ENCODE assay signal across 9 mouse cellular contexts in the genomic region with DNA sequence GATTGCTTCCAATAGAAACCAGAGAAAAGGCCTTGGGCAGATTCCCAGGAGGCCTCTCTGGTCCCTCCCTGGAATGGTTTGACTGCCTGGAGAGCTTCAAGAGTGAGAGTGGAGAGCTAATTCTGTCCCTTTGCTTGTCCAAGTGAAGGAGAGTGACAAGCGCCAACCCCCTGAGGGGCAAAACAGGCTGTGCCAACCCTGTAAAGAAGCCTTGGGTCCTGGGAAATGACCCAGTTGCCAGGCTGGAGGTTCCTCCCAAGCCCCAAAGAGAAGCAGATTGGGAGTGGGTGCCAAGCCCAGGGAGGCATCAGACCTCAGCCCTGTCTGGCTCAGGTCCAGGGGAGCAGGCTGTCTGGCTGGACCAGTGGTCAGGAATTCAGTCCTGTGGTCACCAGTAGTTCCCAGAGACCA. TPM values are rescaled to one million over a fixed set of nuclear protein-coding genes. Genes with fewer than 3 reads are reported as not detected.
DNase-seq lines count a peak whose midpoint lies in the region; ATAC-seq and TF ChIP-seq lines count a peak whose summit lies in the region.
"Had no signal": no experiment of that assay in that cellular context is flagged by ENCODE, and none has a peak within 500 bp of the region (broad histone marks: within the 10 kb centered on the region; RNA-seq: fewer than 3 reads in every experiment).

No protein-coding gene starts in this region.

- TF ChIP-seq CTCF in cerebellum, adult 2 months (IDR thresholded peaks at IDR 0.05; ENCODE audit: borderline replicate concordance, insufficient read depth, low read depth, low read length): no peak
- no peak for TF ChIP-seq CTCF in intestine, postnatal 0 days (IDR thresholded peaks at IDR 0.05; ENCODE audit: low read depth)

- no peak overlapping the region for H3K4me2 ChIP-seq in forebrain, embryonic 15.5 days (replicated peaks)
- no peak overlapping the region for H3K4me2 ChIP-seq in forebrain, embryonic 11.5 days (ENCODE audit: low read depth, low read length, severe bottlenecking)
- no peak overlapping the region for H3K4me2 ChIP-seq in intestine, postnatal 0 days (replicated peaks; ENCODE audit: low read depth)

- no peak overlapping the region for H3K9ac ChIP-seq in forebrain, embryonic 15.5 days (replicated peaks)
- H3K9ac ChIP-seq in forebrain, embryonic 11.5 days (ENCODE audit: low read length): no peak overlapping the region
- no peak overlapping the region for H3K9ac ChIP-seq in intestine, postnatal 0 days (ENCODE audit: low read depth, low read length)

- TF ChIP-seq POLR2A in cerebellum, adult 2 months (IDR thresholded peaks at IDR 0.05; ENCODE audit: borderline replicate concordance, insufficient read depth, low read length): no peak

- 71% methylated on average over 1 of the region's 1 CpGs for WGBS in forebrain, embryonic 15.5 days
- 93% methylated on average over 1 of the region's 1 CpGs for WGBS in forebrain, embryonic 11.5 days
- WGBS in cerebellum, adult 2 months: 12% methylated on average over 1 of the region's 1 CpGs
- 88% methylated on average over 1 of the region's 1 CpGs for WGBS in intestine, postnatal 0 days

- ATAC-seq in forebrain, embryonic 15.5 days (replicated peaks): peak; percentile 83
- no peak for ATAC-seq in forebrain, embryonic 11.5 days (replicated peaks; ENCODE audit: low FRiP score)
- ATAC-seq in intestine, postnatal 0 days: no peak

- H3K36me3 ChIP-seq in forebrain, embryonic 15.5 days: no peaks in the 10 kb centered on the region
- no peaks in the 10 kb centered on the region for H3K36me3 ChIP-seq in forebrain, embryonic 11.5 days (ENCODE audit: control insufficient read depth, insufficient read depth, low read length)
- H3K36me3 ChIP-seq in intestine, postnatal 0 days (ENCODE audit: control insufficient read depth, insufficient read depth): peaks cover 24% of the 10 kb centered on the region

- no peak overlapping the region for H3K4me3 ChIP-seq in forebrain, embryonic 15.5 days
- no peak overlapping the region for H3K4me3 ChIP-seq in forebrain, embryonic 11.5 days (ENCODE audit: low read depth, low read length)
- no peak overlapping the region for H3K4me3 ChIP-seq in cerebellum, adult 2 months (replicated peaks; ENCODE audit: insufficient read depth, low read depth, low read length)
- no peak overlapping the region for H3K4me3 ChIP-seq in intestine, postnatal 0 days (ENCODE audit: low read depth, low read length)
- H3K4me3 ChIP-seq: erythroblast, embryonic 14.5 days had no signal

- intact Hi-C loops in left cerebral cortex, postnatal 14 days (cut with DNase I): no loop called here

- no peaks in the 10 kb centered on the region for H3K27me3 ChIP-seq in forebrain, embryonic 15.5 days
- H3K27me3 ChIP-seq in forebrain, embryonic 11.5 days (ENCODE audit: control insufficient read depth, insufficient read depth, low read length): no peaks in the 10 kb centered on the region
- no peaks in the 10 kb centered on the region for H3K27me3 ChIP-seq in cerebellum, adult 2 months (ENCODE audit: control insufficient read depth, insufficient read depth, low read length)
- no peaks in the 10 kb centered on the region for H3K27me3 ChIP-seq in intestine, postnatal 0 days (replicated peaks; ENCODE audit: control insufficient read depth, insufficient read depth, low read length)

- no peaks in the 10 kb centered on the region for H3K9me3 ChIP-seq in forebrain, embryonic 15.5 days
- H3K9me3 ChIP-seq in forebrain, embryonic 11.5 days (ENCODE audit: control insufficient read depth, low read length): no peaks in the 10 kb centered on the region
- H3K9me3 ChIP-seq in intestine, postnatal 0 days (ENCODE audit: control insufficient read depth): no peaks in the 10 kb centered on the region

- DNase-seq in forebrain, embryonic 11.5 days (ENCODE audit: low spot score): no peak
- peak; percentile 77 to 84 for DNase-seq in cerebellum, adult 2 months
- peak; percentile 75 for DNase-seq in gastrocnemius, postnatal 25 days
- DNase-seq in left cerebral cortex, postnatal 14 days (ENCODE audit: low spot score in 2 of 2): peak; percentile 43 to 67
- peak; percentile 58 for DNase-seq in ovary, postnatal 14 days (ENCODE audit: low spot score)
- DNase-seq in c-Kit-positive CD71-positive TER-119-positive erythroid progenitor cells, embryonic 14.5 days (ENCODE audit: low spot score): no peak

- 0 out of 2 replicates have a peak, but pooled peaks cover 3% of the 10 kb centered on the region for H3K4me1 ChIP-seq in forebrain, embryonic 15.5 days
- H3K4me1 ChIP-seq in forebrain, embryonic 11.5 days (replicated peaks; ENCODE audit: control insufficient read depth, insufficient read depth, low read length): no peaks in the 10 kb centered on the region
- peaks cover 13% of the 10 kb centered on the region for H3K4me1 ChIP-seq in cerebellum, adult 2 months (ENCODE audit: control insufficient read depth, insufficient read depth, low read length)
- peaks cover 10% of the 10 kb centered on the region for H3K4me1 ChIP-seq in intestine, postnatal 0 days (replicated peaks; ENCODE audit: control insufficient read depth, insufficient read depth, low read length)

- no peak overlapping the region for H3K27ac ChIP-seq in forebrain, embryonic 15.5 days (replicated peaks)
- no peak overlapping the region for H3K27ac ChIP-seq in forebrain, embryonic 11.5 days (ENCODE audit: low read depth, low read length)
- no peak overlapping the region for H3K27ac ChIP-seq in cerebellum, adult 2 months (ENCODE audit: insufficient read depth, low read length)
- H3K27ac ChIP-seq in intestine, postnatal 0 days (ENCODE audit: low read depth, low read length): peak overlapping the region; percentile 42

RNA-seq across cellular contexts. Expression of gene Dhrs3, which starts 37.2 kb away (rescaled TPM):
- polyA plus RNA-seq in forebrain, embryonic 15.5 days (2015; fragmentation: Nextera tagmentation; extraction: Ambion mirVana): 18.3 and 19.6 TPM in 2 replicates
- 5.8 and 8.1 TPM in 2 replicates for polyA plus RNA-seq in forebrain, embryonic 11.5 days (2014; fragmentation: Nextera tagmentation; extraction: Ambion mirVana)
- 21.8 and 24.4 TPM in 2 replicates for polyA plus RNA-seq in cerebellum, adult 2 months (2012; rRNA removed)
- total RNA-seq in gastrocnemius, postnatal 25 days (2021): 10 to 100 TPM; 33.3 to 44.8 TPM
- 93.0 and 100 TPM in 2 replicates for polyA plus RNA-seq in intestine, postnatal 0 days (2015; fragmentation: Nextera tagmentation; extraction: Ambion mirVana)
- 10 to 100 TPM; 22.2 TPM for total RNA-seq in left cerebral cortex, postnatal 14 days (2021)

Comparison
In these comparisons a context has a peak if more than half of its experiments do, and no peak if none do; other contexts are left out.
1. DNase-seq: peak in cerebellum, adult 2 months (2 of 2), gastrocnemius, postnatal 25 days (single experiment), left cerebral cortex, postnatal 14 days (2 of 2) and ovary, postnatal 14 days (single experiment); none in forebrain, embryonic 11.5 days (single experiment) and c-Kit-positive CD71-positive TER-119-positive erythroid progenitor cells, embryonic 14.5 days (single experiment).